Mouse (Mus musculus) CH12.LX (cell line): ENCODE results near the gene Ehd1.

Source experiments
- CTCF ChIP-seq, 2 experiments: IDR thresholded peaks in 1 of 2; conservative IDR thresholded peaks in 1 of 2; 2 replicates each; pipeline ENCODE4 v1.5.1; 2011 to 2012; ENCODE audit warnings: low read depth in 2 of 2, low read length in 2 of 2, improper control_type of control experiment in 1 of 2, inconsistent platforms in 1 of 2, mild to moderate bottlenecking in 1 of 2, moderate library complexity in 1 of 2
- EP300 ChIP-seq: IDR thresholded peaks from 2 replicates; pipeline ENCODE4 v1.6.1; 2011; ENCODE audit warnings: low read length, improper control_type of control experiment
- HCFC1 ChIP-seq: IDR thresholded peaks from 2 replicates; pipeline ENCODE4 v1.6.1; 2012; ENCODE audit warnings: low read depth, mild to moderate bottlenecking, inconsistent platforms, low read length, improper control_type of control experiment
- JUND ChIP-seq: conservative IDR thresholded peaks from 2 replicates; pipeline ENCODE4 v1.6.1; 2011; ENCODE audit warnings: low read depth, low read length, improper control_type of control experiment
- NELFE ChIP-seq: IDR thresholded peaks from 2 replicates; pipeline ENCODE4 v1.6.1; 2011; ENCODE audit warnings: low read depth, low read length, improper control_type of control experiment
- RAD21 ChIP-seq: IDR thresholded peaks from 2 replicates; pipeline ENCODE4 v1.6.1; 2011; ENCODE audit warnings: low read depth, mild to moderate bottlenecking, low read length, improper control_type of control experiment, moderate library complexity
- SMC3 ChIP-seq: IDR thresholded peaks from 2 replicates; pipeline ENCODE4 v1.6.1; 2011; ENCODE audit warnings: low read depth, low read length, improper control_type of control experiment
- ZNF384 ChIP-seq: IDR thresholded peaks from 2 replicates; pipeline ENCODE4 v1.6.1; 2012; ENCODE audit warnings: low read depth, low read length, improper control_type of control experiment, inconsistent platforms

GRCm38 (mm10) chr19:6227864-6228263 lies 48.7 kb upstream of the Ehd1 start:
- TF ChIP-seq JUND (no peak), CTCF (conservative IDR thresholded peaks at IDR 0.05 in 1 of 2, IDR thresholded peaks at IDR 0.05 in 1 of 2; ENCODE audit: low read depth in 2 of 2, low read length in 2 of 2) (no peak), RAD21 (no peak), HCFC1 (no peak), NELFE (no peak), SMC3 (no peak), ZNF384 (no peak), EP300 (no peak)
